Mouse (Mus musculus): ENCODE measurements around the gene Snta1.
A peak's percentile ranks its signal among the peaks of the same experiment; 100 is the strongest.

Gene Snta1

DNA sequence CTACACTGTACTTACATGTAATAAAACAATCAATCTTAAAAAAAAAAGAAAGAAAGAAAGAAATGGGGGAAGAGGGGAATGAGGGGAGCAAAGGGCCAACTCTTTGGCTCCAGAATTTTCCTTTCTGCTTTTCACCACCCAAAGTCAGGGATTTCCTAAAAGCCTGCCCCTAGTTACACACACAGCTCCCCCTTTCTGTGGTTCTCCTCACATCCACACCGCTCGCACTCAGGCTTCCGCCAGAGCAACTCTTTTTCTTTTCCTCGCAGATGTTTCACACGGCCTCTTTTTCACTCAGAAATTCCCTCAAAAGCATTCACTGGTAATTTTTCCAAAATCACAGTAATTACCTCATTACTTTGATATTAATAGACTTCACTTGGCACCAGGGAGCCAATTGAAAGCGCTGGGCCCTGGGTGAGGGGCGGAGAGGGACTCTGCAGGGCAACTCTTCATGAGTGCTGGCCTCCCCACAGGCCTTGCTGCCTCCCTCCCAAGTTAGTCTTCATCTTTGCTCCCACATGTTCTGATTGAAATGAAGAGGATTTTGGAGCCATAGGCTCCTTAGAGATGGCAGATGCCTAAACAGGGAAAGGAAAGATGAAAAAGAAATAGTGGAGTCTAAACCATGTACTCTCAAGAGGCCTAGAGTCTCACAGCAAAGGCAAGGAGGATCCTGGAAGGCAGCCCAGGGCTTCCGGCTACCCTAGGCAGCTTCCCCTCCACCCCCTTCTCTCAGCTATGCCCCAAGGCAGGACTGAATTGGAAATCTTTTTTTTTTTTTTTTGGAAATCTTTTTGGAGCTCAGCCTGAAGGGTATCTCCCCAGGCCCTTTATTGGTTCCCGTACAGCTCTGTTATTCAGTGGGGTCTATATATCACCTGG lies 12.0 kb upstream of the Snta1 start:
- Histone ChIP-seq H3K36me3 (ENCODE audit: insufficient read depth, low read length) (peaks cover 18% of the 10 kb centered on the region), H3K9me3 (ENCODE audit: low read length) (no peaks in the 10 kb centered on the region), H3K4me1 (replicated peaks; ENCODE audit: low read depth, low read length) (peaks cover 84% of the 10 kb centered on the region), H3K4me3 (replicated peaks; ENCODE audit: low read length) (peak overlapping the region; percentile 82), H3K27me3 (ENCODE audit: insufficient read depth, low read length) (no peaks in the 10 kb centered on the region)
- TF ChIP-seq CTCF (conservative IDR thresholded peaks at IDR 0.05; ENCODE audit: low read length) (peak; percentile 22), POU5F1 (IDR thresholded peaks at IDR 0.05; ENCODE audit: borderline replicate concordance, low read length) (no peak)

DNA sequence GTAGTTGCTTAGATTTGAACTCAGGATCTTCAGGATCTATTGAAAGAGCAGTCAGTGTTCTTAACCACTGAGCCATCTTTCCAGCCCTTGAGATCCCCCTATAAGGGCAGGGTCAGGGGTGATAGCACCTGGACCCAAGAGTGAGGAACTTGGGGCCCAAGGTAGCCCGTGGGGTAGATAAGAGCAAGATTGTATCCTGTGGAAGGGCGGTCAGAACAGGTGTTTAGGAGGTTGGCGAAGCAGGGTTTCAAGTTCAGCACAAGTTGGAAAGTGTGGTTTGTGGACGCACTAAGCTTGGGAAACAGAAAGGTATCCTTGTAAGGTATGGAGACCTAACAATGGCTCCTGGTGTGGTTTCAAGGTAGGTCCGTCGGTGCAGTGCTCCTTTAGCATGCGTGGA lies 10.1 kb upstream of the Snta1 start:
- TF ChIP-seq POU5F1 (IDR thresholded peaks at IDR 0.05; ENCODE audit: borderline replicate concordance, low read length), result no peak
- no peak for TF ChIP-seq CTCF (conservative IDR thresholded peaks at IDR 0.05; ENCODE audit: low read length)
- TF ChIP-seq NANOG (IDR thresholded peaks at IDR 0.05; ENCODE audit: borderline replicate concordance, low read length), result no peak
- Histone ChIP-seq H3K4me3 (replicated peaks; ENCODE audit: low read length) (no peak overlapping the region), H3K9me3 (ENCODE audit: low read length) (no peaks in the 10 kb centered on the region), H3K27me3 (ENCODE audit: insufficient read depth, low read length) (no peaks in the 10 kb centered on the region), H3K4me1 (replicated peaks; ENCODE audit: low read depth, low read length) (peaks cover 76% of the 10 kb centered on the region), H3K36me3 (ENCODE audit: insufficient read depth, low read length) (peaks cover 25% of the 10 kb centered on the region)

DNA sequence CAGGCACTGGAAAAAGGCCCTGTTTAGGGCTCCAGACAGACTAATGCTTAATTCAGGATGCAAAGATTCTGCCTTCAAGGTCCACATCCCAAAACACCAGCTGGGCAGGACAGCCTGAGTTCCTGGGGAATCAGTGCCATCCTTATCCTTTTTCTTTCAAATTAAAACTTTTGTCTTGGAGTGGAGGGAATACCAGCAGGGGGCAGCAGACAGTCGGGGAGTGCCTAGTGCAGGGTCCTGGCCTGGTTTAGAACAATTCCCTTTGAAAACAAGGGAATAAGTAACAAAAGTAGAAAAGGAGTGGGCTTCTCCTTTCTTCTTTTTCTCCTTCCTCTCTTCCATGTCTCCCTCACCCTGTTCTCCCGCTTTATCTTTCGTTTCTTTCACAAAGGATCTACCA lies 9.2 kb upstream of the Snta1 start:
- Histone ChIP-seq H3K9me3 (ENCODE audit: low read length) (no peaks in the 10 kb centered on the region), H3K4me1 (replicated peaks; ENCODE audit: low read depth, low read length) (peaks cover 67% of the 10 kb centered on the region), H3K4me3 (replicated peaks; ENCODE audit: low read length) (no peak overlapping the region), H3K27me3 (ENCODE audit: insufficient read depth, low read length) (no peaks in the 10 kb centered on the region), H3K36me3 (ENCODE audit: insufficient read depth, low read length) (peaks cover 25% of the 10 kb centered on the region)
- TF ChIP-seq CTCF (conservative IDR thresholded peaks at IDR 0.05; ENCODE audit: low read length), result peak; percentile 86
- no peak for TF ChIP-seq POU5F1 (IDR thresholded peaks at IDR 0.05; ENCODE audit: borderline replicate concordance, low read length)
- no peak for TF ChIP-seq NANOG (IDR thresholded peaks at IDR 0.05; ENCODE audit: borderline replicate concordance, low read length)

DNA sequence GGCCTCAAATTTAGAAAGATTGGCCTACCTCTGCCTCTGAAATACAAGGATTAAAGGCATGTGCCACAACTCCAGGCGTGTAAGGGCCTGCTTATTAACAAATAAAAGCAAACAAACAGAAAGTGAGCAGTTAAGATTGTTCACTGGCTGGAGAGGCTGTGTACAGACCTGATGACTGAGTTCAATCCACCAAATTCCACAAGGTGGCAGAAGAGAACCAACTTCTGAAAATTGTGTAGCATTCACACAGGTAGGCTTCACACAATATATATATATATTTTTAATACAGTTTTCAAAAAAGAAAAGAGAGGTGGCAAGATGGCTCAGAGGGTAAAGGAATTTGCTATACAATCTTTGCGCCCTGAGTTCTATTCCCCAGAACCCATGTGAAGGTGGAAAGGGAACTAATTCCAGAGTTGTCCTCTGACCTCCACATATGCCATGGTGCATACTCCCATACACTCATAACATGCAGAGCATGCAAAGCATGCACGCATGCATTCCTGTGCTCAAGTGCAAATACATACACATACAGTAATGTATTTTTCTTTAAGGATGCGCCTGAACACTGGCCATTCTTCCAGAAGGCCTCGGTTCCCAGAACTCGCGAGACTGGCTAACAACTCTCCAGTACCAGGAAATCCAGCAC lies 4.2 kb upstream of the Snta1 start:
- Histone ChIP-seq H3K9me3 (ENCODE audit: low read length) (peaks cover 2% of the 10 kb centered on the region; the same call in 1 of the 2 replicates), H3K4me1 (replicated peaks; ENCODE audit: low read depth, low read length) (peaks cover 32% of the 10 kb centered on the region), H3K27me3 (ENCODE audit: insufficient read depth, low read length) (no peaks in the 10 kb centered on the region), H3K4me3 (replicated peaks; ENCODE audit: low read length) (no peak overlapping the region), H3K36me3 (ENCODE audit: insufficient read depth, low read length) (peaks cover 18% of the 10 kb centered on the region)
- TF ChIP-seq NANOG (IDR thresholded peaks at IDR 0.05; ENCODE audit: borderline replicate concordance, low read length) (no peak), CTCF (conservative IDR thresholded peaks at IDR 0.05; ENCODE audit: low read length) (peak; percentile 42)

DNA sequence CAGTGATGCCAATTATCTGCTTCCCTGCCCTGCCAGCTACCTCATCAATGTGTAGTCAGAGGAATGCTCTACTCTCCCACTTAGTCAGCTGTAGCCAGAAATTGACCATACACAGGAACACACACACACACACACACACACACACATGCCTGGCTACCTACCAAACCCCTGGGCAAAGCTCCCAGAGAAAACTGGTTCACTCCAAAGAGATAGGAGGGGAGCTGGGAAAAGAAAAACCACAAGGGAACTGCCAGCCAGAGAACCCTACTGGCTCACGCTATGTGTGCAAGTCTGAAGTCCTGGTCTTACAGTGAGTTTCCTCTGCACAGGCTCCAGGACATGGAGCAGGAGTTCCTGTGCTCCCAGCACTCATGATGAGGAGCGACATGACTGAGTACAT lies 2.5 kb upstream of the Snta1 start:
- Histone ChIP-seq H3K36me3 (ENCODE audit: insufficient read depth, low read length) (peaks cover 23% of the 10 kb centered on the region), H3K4me1 (replicated peaks; ENCODE audit: low read depth, low read length) (peaks cover 18% of the 10 kb centered on the region), H3K9me3 (ENCODE audit: low read length) (peaks cover 16% of the 10 kb centered on the region), H3K4me3 (replicated peaks; ENCODE audit: low read length) (no peak overlapping the region), H3K27me3 (ENCODE audit: insufficient read depth, low read length) (no peaks in the 10 kb centered on the region)
- TF ChIP-seq CTCF (conservative IDR thresholded peaks at IDR 0.05; ENCODE audit: low read length) (no peak), NANOG (IDR thresholded peaks at IDR 0.05; ENCODE audit: borderline replicate concordance, low read length) (no peak), POU5F1 (IDR thresholded peaks at IDR 0.05; ENCODE audit: borderline replicate concordance, low read length) (no peak)

DNA sequence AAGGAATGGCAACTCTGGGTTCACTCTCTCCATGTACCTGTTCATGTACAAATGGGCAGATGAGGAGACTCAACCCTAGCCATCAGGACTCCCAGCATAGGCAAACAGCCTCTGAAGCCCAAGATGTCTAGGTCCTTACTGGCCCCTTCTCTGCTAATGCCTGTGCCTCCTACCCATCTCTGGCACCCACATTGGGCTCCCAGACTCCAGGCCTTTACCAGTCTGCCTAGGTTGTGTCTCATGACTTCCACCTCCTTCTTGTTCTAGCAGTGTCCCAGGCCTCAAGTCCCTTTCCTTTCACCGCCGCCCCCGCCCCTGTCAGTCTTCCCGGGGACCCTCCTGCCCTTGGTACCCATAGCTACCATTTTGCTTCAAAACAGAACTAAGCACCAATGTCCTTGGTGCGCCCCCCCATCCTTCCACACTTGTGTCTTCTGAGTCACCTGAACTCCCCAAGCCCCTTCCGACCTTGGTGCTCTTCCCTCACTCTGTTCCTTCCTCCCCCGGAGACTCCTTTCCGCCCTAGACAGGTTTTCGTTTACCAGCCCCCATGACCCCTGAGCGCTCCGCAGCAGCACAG lies 746 bp downstream of the Snta1 start:
- H3K4me1 ChIP-seq (replicated peaks; ENCODE audit: low read depth, low read length), result peaks cover 8% of the 10 kb centered on the region
- H3K9me3 ChIP-seq (ENCODE audit: low read length), result peaks cover 16% of the 10 kb centered on the region
- peaks cover 28% of the 10 kb centered on the region for H3K36me3 ChIP-seq (ENCODE audit: insufficient read depth, low read length)
- TF ChIP-seq NANOG (IDR thresholded peaks at IDR 0.05; ENCODE audit: borderline replicate concordance, low read length) (no peak), POU5F1 (IDR thresholded peaks at IDR 0.05; ENCODE audit: borderline replicate concordance, low read length) (no peak), CTCF (conservative IDR thresholded peaks at IDR 0.05; ENCODE audit: low read length) (no peak)
- H3K4me3 ChIP-seq (replicated peaks; ENCODE audit: low read length), result peak overlapping the region; percentile 87
- no peaks in the 10 kb centered on the region for H3K27me3 ChIP-seq (ENCODE audit: insufficient read depth, low read length)

DNA sequence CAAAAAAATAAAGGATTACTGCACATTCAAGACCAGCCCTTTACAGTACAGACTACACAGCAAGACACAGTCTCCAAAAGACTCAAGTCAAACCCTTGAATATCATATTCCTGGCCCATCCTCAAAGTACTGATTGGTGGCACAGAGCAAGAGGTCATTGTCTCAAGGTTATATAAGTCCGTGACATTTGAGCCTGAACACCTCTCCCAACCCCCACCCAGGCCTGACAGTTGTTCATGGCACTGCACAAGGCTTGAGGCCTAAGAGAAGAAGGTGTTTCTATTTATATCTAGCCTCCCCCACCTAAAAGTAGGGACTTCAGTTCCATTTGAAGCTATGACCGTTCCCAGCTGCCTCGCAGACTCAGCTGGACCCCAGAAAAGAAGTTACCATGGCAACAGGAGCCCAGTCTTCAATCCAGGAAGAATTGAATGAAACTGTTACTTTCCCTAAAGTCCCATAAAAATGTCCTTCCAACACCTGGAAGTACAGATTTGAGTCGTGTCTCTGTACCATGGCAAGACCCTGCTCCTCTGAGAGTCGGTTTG lies 2.4 kb downstream of the Snta1 start:
- Histone ChIP-seq H3K27me3 (ENCODE audit: insufficient read depth, low read length) (no peaks in the 10 kb centered on the region), H3K36me3 (ENCODE audit: insufficient read depth, low read length) (peaks cover 32% of the 10 kb centered on the region), H3K9me3 (ENCODE audit: low read length) (peaks cover 16% of the 10 kb centered on the region), H3K4me1 (replicated peaks; ENCODE audit: low read depth, low read length) (peaks cover 8% of the 10 kb centered on the region), H3K4me3 (replicated peaks; ENCODE audit: low read length) (no peak overlapping the region)
- TF ChIP-seq CTCF (conservative IDR thresholded peaks at IDR 0.05; ENCODE audit: low read length), result no peak
- no peak for TF ChIP-seq POU5F1 (IDR thresholded peaks at IDR 0.05; ENCODE audit: borderline replicate concordance, low read length)
- no peak for TF ChIP-seq NANOG (IDR thresholded peaks at IDR 0.05; ENCODE audit: borderline replicate concordance, low read length)

DNA sequence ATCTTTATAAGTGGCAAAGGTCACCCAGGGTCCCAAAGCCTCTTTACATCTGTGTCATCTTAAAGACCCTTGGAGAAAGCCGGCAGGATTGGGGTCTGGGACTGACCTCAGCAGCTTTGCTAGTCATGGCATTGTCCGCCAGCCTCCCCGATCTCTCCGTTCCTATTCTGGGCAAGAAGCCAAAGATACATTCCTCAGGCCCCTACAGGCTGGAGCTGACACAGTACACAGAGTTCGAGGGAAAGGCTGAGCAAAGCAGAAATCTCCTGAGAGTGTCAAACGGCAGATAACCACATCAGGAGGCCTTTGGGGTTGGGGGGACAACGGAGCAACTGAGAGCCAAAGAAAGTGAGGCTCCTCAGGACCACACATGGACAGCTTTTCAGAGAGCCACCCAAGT lies 5.1 kb downstream of the Snta1 start:
- H3K9me3 ChIP-seq (ENCODE audit: low read length), result peaks cover 16% of the 10 kb centered on the region
- TF ChIP-seq NANOG (IDR thresholded peaks at IDR 0.05; ENCODE audit: borderline replicate concordance, low read length), result no peak
- no peak for TF ChIP-seq POU5F1 (IDR thresholded peaks at IDR 0.05; ENCODE audit: borderline replicate concordance, low read length)
- TF ChIP-seq CTCF (conservative IDR thresholded peaks at IDR 0.05; ENCODE audit: low read length), result no peak
- H3K4me1 ChIP-seq (replicated peaks; ENCODE audit: low read depth, low read length), result no peaks in the 10 kb centered on the region
- H3K36me3 ChIP-seq (ENCODE audit: insufficient read depth, low read length), result peaks cover 50% of the 10 kb centered on the region
- H3K27me3 ChIP-seq (ENCODE audit: insufficient read depth, low read length), result no peaks in the 10 kb centered on the region
- no peak overlapping the region for H3K4me3 ChIP-seq (replicated peaks; ENCODE audit: low read length)

Measured in E14TG2a.4 (cell line).